Mouse (Mus musculus) embryonic facial prominence, embryonic 10.5 days (tissue): ENCODE measurements at regions not wholly inside any gene's neighbourhood (a gene's known extent, or its start where the extent isn't known, plus 50 kb on each side); places are given as distances from the start of the nearest gene placed in this dataset.

Experiments
- DNase-seq: peaks from one replicate; pipeline ENCODE4 v3.0.0-alpha.2; 2017; ENCODE audit warnings: low spot score
- H3K27ac ChIP-seq: fragments of 300-500 bp; sonication (generic); replicated peaks from 2 replicates; pipeline ENCODE4 v1.5.1; 2016; ENCODE audit warnings: mild to moderate bottlenecking
- H3K27me3 ChIP-seq: fragments of 300-500 bp; sonication (generic); replicated peaks from 2 replicates; pipeline ENCODE4 v1.6.1; 2016; ENCODE audit warnings: low read depth, mild to moderate bottlenecking; ENCODE audit not compliant: poor library complexity, severe bottlenecking
- H3K36me3 ChIP-seq: fragments of 300-500 bp; sonication (generic); replicated peaks from 2 replicates; pipeline ENCODE4 v1.6.1; 2016; ENCODE audit warnings: mild to moderate bottlenecking, moderate library complexity
- H3K4me1 ChIP-seq: fragments of 300-500 bp; sonication (generic); 2 replicates; pipeline ENCODE4 v1.6.1; 2016
- H3K4me3 ChIP-seq: fragments of 300-500 bp; sonication (generic); 2 replicates; pipeline ENCODE4 v1.5.1; 2016; ENCODE audit warnings: mild to moderate bottlenecking, moderate library complexity
- H3K9me3 ChIP-seq: fragments of 300-500 bp; sonication (generic); 2 replicates; pipeline ENCODE4 v1.6.1; 2016; ENCODE audit warnings: mild to moderate bottlenecking
- WGBS: fragments of 180-500 bp; shearing (Covaris S2); methylation state at CpG from one replicate; pipeline ENCODE4 v1.1.7; 2016; 5-methylcytosine and 5-hydroxymethylcytosine counted together

GRCm38 (mm10) chr6:107730294-107730693 is 200.7 kb downstream of the Lrrn1 start:
- 77% methylated on average over 4 of the region's 4 CpGs for WGBS
- no peak overlapping the region for H3K27ac ChIP-seq
- H3K4me1 ChIP-seq, result no peaks in the 10 kb centered on the region
- H3K27me3 ChIP-seq, result no peaks in the 10 kb centered on the region
- H3K9me3 ChIP-seq, result no peaks in the 10 kb centered on the region
- DNase-seq, result no peak
- no peak overlapping the region for H3K4me3 ChIP-seq
- no peaks in the 10 kb centered on the region for H3K36me3 ChIP-seq

DNA sequence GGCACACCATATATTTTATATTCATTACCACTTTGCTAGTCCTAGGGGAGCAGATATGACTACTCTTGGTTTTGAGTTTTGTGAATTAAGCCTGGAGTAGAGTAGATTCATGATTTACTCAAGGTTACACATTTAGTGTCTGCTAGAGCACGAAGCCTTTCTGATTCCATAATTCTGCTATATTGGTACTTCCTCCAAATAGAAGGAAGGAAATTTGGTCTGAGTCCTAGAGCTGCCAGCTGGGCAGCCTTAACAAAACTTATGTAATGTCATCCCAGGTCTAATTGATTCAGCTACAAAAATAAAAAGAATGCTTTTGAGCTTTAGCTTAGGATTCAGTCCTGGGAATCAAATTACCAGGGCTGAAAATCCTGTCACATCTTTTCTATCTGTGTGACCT is 205.2 kb downstream of the Lrrn1 start:
- WGBS, result 90% methylated on average over 1 of the region's 1 CpGs
- H3K9me3 ChIP-seq, result no peaks in the 10 kb centered on the region
- no peak overlapping the region for H3K27ac ChIP-seq
- no peaks in the 10 kb centered on the region for H3K36me3 ChIP-seq
- H3K4me1 ChIP-seq, result no peaks in the 10 kb centered on the region
- H3K27me3 ChIP-seq, result no peaks in the 10 kb centered on the region
- DNase-seq, result no peak
- H3K4me3 ChIP-seq, result no peak overlapping the region

DNA sequence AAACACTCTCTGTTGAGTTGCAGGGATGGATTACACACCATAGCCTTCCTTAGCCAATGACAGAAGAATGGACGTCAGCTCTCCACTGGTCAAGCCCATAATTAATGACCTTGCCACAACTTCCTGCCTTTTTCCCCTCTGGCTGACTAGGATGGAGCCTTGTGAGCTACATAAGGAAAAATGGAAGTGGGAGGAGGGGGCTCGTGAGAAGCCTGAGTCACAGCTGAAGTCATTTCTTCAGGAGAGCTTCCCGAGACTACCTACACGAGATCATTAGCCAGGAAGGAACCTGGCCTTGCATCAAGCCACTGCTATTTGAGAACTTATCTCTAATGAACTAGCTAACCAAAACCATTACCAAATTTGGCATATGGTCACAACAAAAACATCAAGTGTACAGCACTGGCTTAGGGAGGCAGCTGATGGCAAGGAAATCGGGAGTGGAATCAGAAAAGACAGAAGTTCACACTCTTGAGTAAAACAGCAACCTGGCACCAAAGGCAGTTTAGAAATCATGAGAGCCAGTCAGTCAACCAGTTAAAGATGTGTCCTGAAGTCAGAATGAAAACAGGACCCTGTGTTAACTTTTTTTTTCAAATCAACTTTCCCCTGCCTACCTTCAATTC is 219.7 kb downstream of the Lrrn1 start:
- Histone ChIP-seq H3K4me1 (no peaks in the 10 kb centered on the region), H3K36me3 (no peaks in the 10 kb centered on the region), H3K4me3 (no peak overlapping the region), H3K27me3 (no peaks in the 10 kb centered on the region), H3K27ac (no peak overlapping the region), H3K9me3 (no peaks in the 10 kb centered on the region)
- 78% methylated on average over 5 of the region's 5 CpGs for WGBS
- DNase-seq, result no peak

GRCm38 (mm10) chr6:107749794-107750193 is 220.2 kb downstream of the Lrrn1 start:
- H3K4me3 ChIP-seq, result no peak overlapping the region
- H3K27me3 ChIP-seq, result no peaks in the 10 kb centered on the region
- no peaks in the 10 kb centered on the region for H3K36me3 ChIP-seq
- H3K27ac ChIP-seq, result no peak overlapping the region
- no peak for DNase-seq
- no peaks in the 10 kb centered on the region for H3K9me3 ChIP-seq
- WGBS, result 80% methylated on average over 2 of the region's 2 CpGs
- H3K4me1 ChIP-seq, result no peaks in the 10 kb centered on the region

DNA sequence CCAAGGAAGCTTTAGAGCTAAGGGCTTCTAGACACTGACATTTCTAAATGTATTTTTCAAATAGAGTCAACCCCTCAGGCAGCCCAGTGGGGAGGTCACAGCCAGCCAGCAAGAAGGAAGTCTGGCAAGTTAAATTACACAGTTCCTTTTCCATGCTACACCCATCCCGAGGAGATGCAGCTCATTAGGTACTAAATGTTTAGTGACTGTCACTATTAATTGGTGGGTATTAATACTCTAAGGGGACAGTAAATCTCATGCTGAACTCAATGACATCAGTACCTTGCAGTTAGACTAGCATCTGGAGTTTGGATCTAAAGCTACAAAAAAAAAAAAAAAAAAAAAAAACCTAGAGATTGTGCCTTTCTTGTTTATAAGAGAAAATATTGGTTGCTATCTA is 222.6 kb downstream of the Lrrn1 start:
- no peaks in the 10 kb centered on the region for H3K9me3 ChIP-seq
- WGBS, result 56% methylated on average over 1 of the region's 1 CpGs

DNA sequence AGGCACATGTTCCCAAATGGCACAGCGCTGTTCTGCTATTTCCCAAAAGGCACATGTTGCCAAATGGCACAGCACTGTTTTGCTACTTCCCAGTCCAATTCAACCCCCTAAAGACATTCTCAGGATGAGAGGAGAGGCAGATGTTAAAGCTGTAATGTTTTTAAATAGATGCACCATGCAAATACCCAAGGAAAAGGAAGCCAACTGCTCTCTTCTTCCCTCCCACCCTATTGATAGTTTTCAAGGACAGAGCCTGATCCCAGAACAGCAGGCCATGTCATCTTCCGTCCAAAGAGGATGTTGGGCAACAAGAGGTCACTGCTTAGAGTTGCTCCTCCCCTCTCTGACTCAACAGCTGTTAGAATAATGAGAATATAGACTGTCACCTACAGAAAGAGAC is 225.6 kb downstream of the Lrrn1 start:
- DNase-seq, result no peak
- Histone ChIP-seq H3K27ac (no peak overlapping the region), H3K36me3 (no peaks in the 10 kb centered on the region), H3K27me3 (no peaks in the 10 kb centered on the region), H3K4me1 (no peaks in the 10 kb centered on the region), H3K9me3 (no peaks in the 10 kb centered on the region), H3K4me3 (no peak overlapping the region)
- WGBS, result 76% methylated on average over 2 of the region's 2 CpGs

More for the DNA sequence above, 222.6 kb downstream of the Lrrn1 start:
- no peaks in the 10 kb centered on the region for H3K36me3 ChIP-seq
- H3K27ac ChIP-seq, result no peak overlapping the region
- no peaks in the 10 kb centered on the region for H3K27me3 ChIP-seq
- no peaks in the 10 kb centered on the region for H3K4me1 ChIP-seq
- H3K4me3 ChIP-seq, result no peak overlapping the region
- DNase-seq, result no peak

DNA sequence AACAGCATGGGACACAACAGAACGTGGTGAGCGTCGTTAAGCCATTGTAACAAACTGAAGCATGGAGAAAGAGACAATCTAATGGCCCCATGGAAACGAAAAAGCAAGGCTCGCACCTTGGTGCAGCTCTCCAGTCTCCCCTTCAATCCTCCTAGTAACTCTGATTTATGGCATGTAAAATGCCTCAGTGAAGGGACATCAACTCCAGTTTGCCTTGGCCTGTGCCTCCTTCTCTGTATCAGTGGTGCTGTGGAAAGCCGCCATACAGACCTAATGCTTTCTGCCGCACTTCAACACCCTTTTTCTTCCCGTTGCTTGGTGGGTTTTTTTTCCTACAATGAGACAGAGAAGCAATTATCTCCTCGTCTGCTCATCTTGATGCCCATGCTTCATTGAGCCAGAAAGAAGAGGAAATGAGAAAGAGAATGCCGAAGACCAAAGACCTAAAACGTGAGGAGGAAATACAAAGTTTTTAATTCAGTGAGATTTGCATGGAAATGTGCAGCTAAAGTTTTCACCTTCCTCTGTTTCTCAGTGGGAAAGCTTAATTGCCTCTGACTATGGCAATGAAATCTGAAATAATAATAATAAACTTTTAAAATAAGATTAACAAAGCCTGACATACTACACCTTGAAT is 241.4 kb downstream of the Lrrn1 start:
- Histone ChIP-seq H3K27ac (no peak overlapping the region), H3K4me1 (no peaks in the 10 kb centered on the region), H3K36me3 (no peaks in the 10 kb centered on the region), H3K9me3 (no peaks in the 10 kb centered on the region), H3K27me3 (no peaks in the 10 kb centered on the region), H3K4me3 (no peak overlapping the region)
- no peak for DNase-seq
- WGBS, result 80% methylated on average over 11 of the region's 11 CpGs

DNA sequence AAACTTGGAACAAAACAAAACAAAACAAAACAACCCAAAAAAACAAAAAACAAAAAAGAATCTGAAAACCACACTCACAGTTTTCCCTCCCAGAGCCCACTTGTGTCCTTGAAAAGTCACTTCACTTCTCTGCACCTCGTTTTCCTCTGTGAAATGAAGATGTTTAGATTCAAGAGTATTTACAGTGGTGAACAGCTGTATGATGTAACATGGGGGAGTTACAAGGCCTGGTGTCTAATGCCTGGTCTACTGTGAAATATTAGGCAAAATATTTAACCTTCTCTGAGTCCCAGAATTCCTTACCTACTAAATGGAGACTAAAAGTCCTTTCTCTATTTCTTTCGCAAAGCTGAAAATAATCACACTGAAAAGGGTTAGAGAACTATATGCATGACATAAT is 255.4 kb downstream of the Lrrn1 start:
- Histone ChIP-seq H3K27me3 (no peaks in the 10 kb centered on the region), H3K4me3 (no peak overlapping the region), H3K4me1 (no peaks in the 10 kb centered on the region), H3K36me3 (no peaks in the 10 kb centered on the region), H3K27ac (no peak overlapping the region), H3K9me3 (no peaks in the 10 kb centered on the region)
- WGBS, result 77% methylated on average over 2 of the region's 2 CpGs
- DNase-seq, result no peak

GRCm38 (mm10) chr6:107788224-107788893 is 258.8 kb downstream of the Lrrn1 start:
- H3K9me3 ChIP-seq, result no peaks in the 10 kb centered on the region
- H3K4me3 ChIP-seq, result no peak overlapping the region
- H3K27me3 ChIP-seq, result no peaks in the 10 kb centered on the region
- no peaks in the 10 kb centered on the region for H3K36me3 ChIP-seq
- H3K27ac ChIP-seq, result no peak overlapping the region
- H3K4me1 ChIP-seq, result no peaks in the 10 kb centered on the region
- WGBS, result 89% methylated on average over 2 of the region's 2 CpGs
- DNase-seq, result no peak

DNA sequence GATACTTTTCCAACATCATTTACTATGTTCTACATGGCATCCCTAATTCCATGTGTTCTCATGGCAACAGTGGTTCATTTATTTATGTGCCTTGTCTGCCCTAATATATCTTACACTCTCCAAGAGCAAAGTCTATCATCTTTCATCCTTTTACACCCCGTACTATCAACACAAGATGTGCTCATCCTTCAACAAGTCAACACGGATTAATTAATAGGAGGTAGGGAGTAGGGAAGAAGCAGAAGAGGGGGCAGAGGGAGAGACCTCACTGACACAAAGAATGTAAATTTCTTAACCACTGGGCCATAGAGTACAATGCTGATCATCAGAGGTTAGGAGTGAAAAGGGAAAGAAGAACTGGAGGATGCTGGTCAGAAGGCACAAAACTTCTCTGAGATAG is 267.0 kb upstream of the Setmar start:
- H3K27ac ChIP-seq, result no peak overlapping the region
- no peak overlapping the region for H3K4me3 ChIP-seq
- no peaks in the 10 kb centered on the region for H3K27me3 ChIP-seq
- no peak for DNase-seq
- no peaks in the 10 kb centered on the region for H3K36me3 ChIP-seq
- 82% methylated on average over 2 of the region's 2 CpGs for WGBS
- H3K4me1 ChIP-seq, result no peaks in the 10 kb centered on the region
- H3K9me3 ChIP-seq, result no peaks in the 10 kb centered on the region

GRCm38 (mm10) chr6:107803056-107803455 is 261.8 kb upstream of the Setmar start:
- no peak overlapping the region for H3K27ac ChIP-seq
- H3K4me3 ChIP-seq, result no peak overlapping the region
- H3K4me1 ChIP-seq, result no peaks in the 10 kb centered on the region
- no peaks in the 10 kb centered on the region for H3K27me3 ChIP-seq
- no peak for DNase-seq
- H3K36me3 ChIP-seq, result no peaks in the 10 kb centered on the region
- no peaks in the 10 kb centered on the region for H3K9me3 ChIP-seq
